Mouse (Mus musculus) cerebral cortex, adult 2 months (tissue): ENCODE measurements around the gene Prr36.

Source experiments
- WGBS: fragments of 180-500 bp; shearing (Covaris S2); methylation state at CpG from one replicate; pipeline ENCODE4 v1.1.7; 2018; 5-methylcytosine and 5-hydroxymethylcytosine counted together

Prr36 gene

DNA sequence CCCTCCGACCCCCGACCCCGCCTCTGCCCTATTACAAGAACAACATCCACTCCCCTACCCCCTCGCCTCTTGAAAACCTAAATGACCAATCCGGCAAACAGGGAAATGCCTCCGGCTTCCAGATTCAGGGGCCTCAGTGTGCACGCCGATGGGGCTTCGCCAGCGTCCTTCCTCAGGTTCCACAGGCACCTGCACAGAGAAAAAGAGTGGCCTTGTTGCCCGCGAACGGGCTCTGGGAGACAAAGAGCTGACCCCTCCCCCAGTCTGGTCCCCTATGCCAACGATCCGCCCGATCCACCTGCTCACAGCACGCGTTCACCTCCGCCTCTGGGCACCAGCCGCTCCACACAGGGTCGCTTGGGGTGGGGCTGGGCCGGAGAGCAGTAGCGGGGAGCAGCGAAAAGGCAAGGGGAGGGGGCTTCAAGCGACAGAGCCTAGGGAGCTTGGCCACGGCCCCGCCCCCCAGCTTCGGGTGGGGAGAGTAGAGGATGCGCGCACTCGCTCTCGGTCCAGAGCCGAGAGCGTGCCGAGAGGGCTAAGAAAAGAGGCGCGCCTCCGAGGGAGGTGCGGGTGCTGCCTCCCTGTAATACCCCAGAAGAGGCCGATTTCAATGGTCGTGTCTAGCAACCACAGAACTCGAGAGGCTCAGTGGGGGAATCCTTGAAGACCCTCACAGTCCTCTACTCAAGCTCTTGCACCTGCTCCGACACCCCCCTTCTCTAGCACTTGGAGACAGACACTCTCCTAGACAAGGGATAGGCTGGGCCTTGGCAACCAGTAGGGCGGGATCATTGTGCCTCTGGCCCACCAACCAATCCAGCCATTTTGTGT, at the start of gene Prr36:
Gene Prr36 (minus strand): TSS at position 669 of the 831 bp plus-strand sequence.
- 2% methylated on average over 44 of the region's 44 CpGs for WGBS

GRCm38 (mm10) chr8:4265160-4265914, 48.1 kb upstream of the Prr36 start:
- 68% methylated on average over 15 of the region's 15 CpGs for WGBS

GRCm38 (mm10) chr8:4263105-4263791, 46.0 kb upstream of the Prr36 start:
- 40% methylated on average over 8 of the region's 8 CpGs for WGBS

- WGBS = 79% methylated on average over 4 of the region's 4 CpGs
These were observed 42.5 kb upstream of the Prr36 start for GRCm38 (mm10) chr8:4259805-4260170.

DNA sequence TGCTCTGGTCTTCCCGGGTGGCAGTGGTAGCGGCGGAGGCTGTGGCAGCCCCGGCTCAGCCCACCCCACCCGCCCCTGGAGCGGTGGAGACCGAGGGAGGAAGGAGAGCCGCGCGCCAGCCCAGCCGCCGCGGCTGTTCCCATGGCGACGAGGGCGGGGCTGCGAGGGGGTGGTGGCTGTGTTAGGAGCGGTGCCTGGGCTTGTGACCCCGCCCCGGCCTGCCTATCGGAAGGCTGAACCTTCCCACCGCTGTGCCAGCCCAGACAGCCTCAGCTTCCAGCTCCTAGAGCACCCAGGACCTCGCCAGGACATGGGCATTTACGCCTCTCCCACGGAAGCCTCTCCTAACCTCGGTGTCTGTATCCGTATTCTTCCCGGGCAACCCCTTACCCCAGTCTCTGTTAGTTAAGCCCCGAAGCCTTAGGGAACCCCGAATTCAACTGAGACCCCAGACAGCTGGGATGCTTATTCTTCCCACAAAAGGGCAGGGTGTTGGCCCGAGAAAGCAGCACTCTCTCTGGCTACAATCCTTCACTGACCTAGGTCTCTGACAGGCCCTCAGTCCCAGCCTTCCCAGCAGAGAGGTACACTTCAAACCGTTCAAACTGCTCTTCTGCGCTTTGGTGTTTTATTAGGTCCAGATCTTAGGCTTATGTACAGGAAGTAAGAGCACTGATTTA, 42.0 kb upstream of the Prr36 start, which contains the start of gene Ctxn1:
Gene Ctxn1 (minus strand): TSS at position 150 of the 680 bp plus-strand sequence.
- WGBS = 4% methylated on average over 33 of the region's 33 CpGs

- WGBS = under 1% methylated on average over 32 of the region's 32 CpGs
These were observed 41.4 kb upstream of the Prr36 start for GRCm38 (mm10) chr8:4258678-4259077.

- WGBS = 3% methylated on average over 26 of the region's 35 CpGs
These were observed 41.0 kb upstream of the Prr36 start for GRCm38 (mm10) chr8:4258233-4258632.

DNA sequence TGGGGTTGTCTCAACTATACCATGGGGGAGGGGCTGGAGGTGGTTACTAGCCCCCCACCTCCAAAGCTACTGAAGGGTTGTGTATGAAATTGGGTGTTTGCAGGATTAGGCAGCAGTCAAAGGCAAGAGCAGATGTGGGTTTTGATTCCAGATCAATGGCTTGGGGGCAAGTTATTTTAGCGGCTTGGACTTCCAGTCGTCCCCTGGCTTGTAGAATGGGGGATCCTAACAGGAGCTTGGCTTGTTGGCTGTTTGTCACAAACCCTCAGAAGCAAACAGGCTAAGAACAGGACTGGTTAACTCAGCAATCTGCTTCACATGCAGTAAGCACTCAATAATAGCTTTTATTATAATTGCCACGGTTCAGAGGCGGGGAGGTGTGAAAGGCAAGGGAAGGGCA, 40.1 kb upstream of the Prr36 start:
- 34% methylated on average over 4 of the region's 4 CpGs for WGBS

DNA sequence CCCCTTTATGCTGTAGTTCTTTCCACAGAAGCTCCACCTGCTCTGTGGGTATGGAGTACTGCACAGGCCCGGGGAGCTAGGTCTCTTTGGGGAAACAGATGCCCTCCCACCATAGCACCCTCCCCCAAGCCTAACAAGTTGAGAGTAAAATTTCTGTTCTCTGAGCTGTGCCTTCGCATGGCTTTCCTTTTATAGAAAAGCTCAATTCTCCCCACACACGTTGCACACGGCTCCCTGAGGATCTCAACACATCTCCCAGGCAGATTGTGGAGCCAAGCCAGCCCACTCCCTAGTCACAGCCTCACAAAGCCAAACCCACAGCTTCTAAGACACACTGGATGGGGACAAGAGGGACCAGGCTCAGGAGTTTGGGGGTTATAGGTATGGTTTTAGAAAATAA, 39.7 kb upstream of the Prr36 start:
- WGBS = 16% methylated on average over 4 of the region's 4 CpGs

GRCm38 (mm10) chr8:4255471-4255870, 38.2 kb upstream of the Prr36 start:
- 63% methylated on average over 7 of the region's 7 CpGs for WGBS

- WGBS = 20% methylated on average over 6 of the region's 6 CpGs
These were observed 36.7 kb upstream of the Prr36 start for GRCm38 (mm10) chr8:4254001-4254400.

- whole genome bisulfite sequencing = under 1% methylated on average over 69 of the region's 69 CpGs
These were observed 35.9 kb upstream of the Prr36 start, which contains the start of gene Snapc2 for GRCm38 (mm10) chr8:4252934-4253841. Snapc2 (plus strand) TSS chr8:4253080.

DNA sequence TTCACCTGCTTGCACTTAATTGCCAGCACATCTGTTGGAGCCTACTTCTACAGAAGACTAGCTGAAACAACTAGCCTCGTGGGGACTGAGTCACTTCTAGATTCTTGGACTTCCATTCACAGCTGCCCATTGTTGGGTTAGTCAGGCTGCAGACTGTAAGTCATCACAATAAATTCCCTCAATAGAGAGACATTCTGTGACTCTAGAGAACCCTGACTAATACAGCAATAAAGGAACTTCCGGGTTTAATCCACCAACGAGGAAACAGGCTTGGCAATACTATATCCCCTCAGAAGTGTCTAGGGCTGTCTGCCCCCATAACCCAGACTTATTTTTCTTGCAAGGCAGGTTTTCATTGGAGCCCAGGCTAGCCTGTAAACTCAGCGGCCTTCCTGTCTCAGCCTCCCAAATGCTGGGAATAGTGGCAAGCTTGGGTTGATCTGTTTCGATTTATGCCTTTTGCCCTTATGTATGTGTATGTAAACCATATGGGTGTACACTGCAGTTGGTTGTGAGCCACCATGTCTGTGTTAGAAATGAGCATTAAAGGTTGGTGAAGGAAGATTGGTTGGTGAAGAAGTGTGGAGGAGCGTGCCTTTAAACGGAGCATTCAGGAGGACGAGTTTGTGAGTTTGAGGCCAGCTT, 35.0 kb upstream of the Prr36 start:
- WGBS = 40% methylated on average over 8 of the region's 8 CpGs

- WGBS = 37% methylated on average over 26 of the region's 26 CpGs
These were observed 33.2 kb upstream of the Prr36 start for GRCm38 (mm10) chr8:4250306-4250970.

DNA sequence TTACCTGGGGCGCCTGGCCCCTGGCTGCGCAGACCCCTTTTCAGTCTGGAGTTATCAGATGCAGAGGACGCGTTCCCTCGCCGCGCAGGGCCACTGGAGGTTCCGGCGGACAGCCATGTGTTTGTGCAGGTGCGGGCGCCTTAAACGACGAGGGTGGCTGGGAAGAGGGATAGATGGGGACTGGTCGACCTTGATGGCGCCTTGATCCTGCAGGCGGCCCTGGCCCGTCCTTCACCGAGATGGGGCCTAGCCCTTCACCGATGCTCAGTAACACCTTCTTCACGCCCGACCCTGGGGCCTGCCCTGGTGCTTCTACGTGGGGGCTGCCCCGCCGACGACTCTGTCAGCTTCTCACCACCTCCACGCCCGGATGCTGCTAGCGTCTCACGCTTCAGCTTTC, 32.0 kb upstream of the Prr36 start:
- 43% methylated on average over 29 of the region's 29 CpGs for WGBS

- WGBS = 72% methylated on average over 15 of the region's 15 CpGs
These were observed 30.8 kb upstream of the Prr36 start, which contains the start of gene Tgfbr3l for GRCm38 (mm10) chr8:4247951-4248540. Tgfbr3l (plus strand) TSS chr8:4248214.

DNA sequence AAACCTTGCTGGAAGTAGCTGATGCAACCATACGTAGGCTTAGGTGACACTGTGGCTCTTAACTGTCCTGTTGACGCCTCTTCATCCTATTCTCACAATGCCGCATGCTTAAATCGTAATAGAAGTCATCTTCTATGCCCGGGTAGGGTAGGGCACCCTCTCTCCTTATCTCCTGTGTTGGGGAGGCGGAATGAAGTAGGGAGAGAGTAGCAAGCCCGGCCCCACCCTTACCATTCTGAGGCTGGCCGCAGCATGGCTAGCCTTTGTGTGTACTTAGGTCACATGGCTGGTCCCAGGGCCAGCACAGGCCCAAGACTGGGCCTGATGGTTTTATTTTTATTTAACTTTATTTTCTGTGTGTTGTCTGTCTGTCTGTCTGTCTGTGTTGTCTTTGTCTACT, 30.0 kb upstream of the Prr36 start:
- WGBS = 87% methylated on average over 8 of the region's 8 CpGs

GRCm38 (mm10) chr8:4245737-4246136, 28.5 kb upstream of the Prr36 start:
- 74% methylated on average over 13 of the region's 13 CpGs for WGBS

DNA sequence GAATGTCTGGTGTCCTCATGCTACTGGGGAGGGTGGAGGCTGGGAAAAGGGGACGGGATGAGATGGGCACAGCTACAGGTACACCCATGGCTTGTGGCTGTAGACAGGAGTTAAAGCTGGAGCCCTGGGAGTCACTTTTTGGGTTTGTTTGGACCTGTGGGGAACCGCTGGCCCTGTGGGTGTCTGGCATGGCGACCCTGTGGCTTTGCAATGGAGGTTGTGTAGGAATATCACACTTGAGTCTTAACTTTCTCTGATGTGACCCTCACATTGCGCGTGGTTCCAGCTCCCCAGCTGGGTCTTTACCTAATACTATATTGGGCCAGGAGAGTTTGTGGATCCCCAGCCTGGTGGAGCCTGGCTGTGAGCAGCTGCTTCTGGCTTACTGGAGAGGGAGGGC, 27.8 kb upstream of the Prr36 start:
- WGBS = 90% methylated on average over 5 of the region's 5 CpGs
